Mouse (Mus musculus) small intestine, adult 10 weeks (tissue): ENCODE results near the gene Vmn2r46. TPM values are rescaled to one million over a fixed set of nuclear protein-coding genes. Genes with fewer than 3 reads are reported as not detected.

Experiments used
- polyA plus RNA-seq: library from polyadenylated mRNA; stranded (reverse); fragments of 350-450 nt; fragmentation: Illumina TruSeq; extraction: RNeasy Lipid Tissue Mini Kit (QIAGEN cat#74804); gene quantifications from one replicate; pipeline ENCODE4 v1.2.3, GENCODE M21; 2014; ENCODE audit warnings: low replicate concordance

Gene Vmn2r46
- not detected for polyA plus RNA-seq

GRCm38 (mm10) chr7:9770471-9770870 lies at the start of gene Vmn2r46:
Vmn2r46 (minus strand) TSS chr7:9770571.

Other genes starting within 250 kb of the Vmn2r46 start
- not detected for gene Vmn2r47, start 70.8 kb upstream of the Vmn2r46 start, polyA plus RNA-seq
- not detected for gene Vmn2r48, start 183.0 kb upstream of the Vmn2r46 start, polyA plus RNA-seq
- not detected for gene Vmn2r49, start 221.7 kb upstream of the Vmn2r46 start, polyA plus RNA-seq